Comparison of ENCODE assay signal across 10 mouse cellular contexts in the genomic region with DNA sequence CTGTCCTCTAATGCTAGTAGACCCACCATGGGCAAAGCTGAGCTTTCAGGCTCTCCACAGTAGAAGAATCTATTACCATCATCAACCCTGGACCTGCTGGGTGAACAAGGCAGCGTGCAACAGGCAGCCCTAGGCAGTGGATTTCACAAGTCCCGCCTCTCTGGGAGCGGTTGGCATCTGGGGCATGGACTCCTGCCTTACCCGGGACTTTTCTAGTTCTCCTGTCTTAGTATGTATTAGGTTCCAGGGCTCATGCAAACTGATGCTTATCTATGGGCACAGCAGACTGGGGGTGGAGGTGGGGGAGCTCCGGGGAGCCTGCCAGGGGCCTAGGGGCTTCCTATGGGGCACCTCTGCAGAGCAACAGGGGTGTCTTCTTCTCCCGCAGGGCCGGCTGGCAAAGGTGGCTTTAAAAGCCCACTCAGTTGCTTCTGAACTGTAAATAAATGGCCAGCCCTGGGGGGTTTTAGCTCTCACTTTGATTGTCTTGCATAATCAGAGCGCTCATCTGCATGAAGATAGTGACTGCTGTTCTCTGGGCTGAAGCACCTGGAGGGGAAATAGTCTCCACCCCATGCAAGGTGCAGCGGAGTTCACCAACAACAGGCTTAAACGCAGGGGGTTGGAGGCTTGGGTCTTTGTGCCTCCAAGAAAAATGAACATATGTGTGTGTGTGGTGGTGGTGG. TPM values are rescaled to one million over a fixed set of nuclear protein-coding genes. Genes with fewer than 3 reads are reported as not detected.
DNase-seq lines count a peak whose midpoint lies in the region; ATAC-seq and TF ChIP-seq lines count a peak whose summit lies in the region.
"Had no signal": no experiment of that assay in that cellular context is flagged by ENCODE, and none has a peak within 500 bp of the region (broad histone marks: within the 10 kb centered on the region; RNA-seq: fewer than 3 reads in every experiment).

No protein-coding gene starts in this region.

- no peak overlapping the region for H3ac ChIP-seq in C2C12 (ENCODE audit: control insufficient read depth, insufficient read length, low read depth)

- no peak overlapping the region for H3K9ac ChIP-seq in limb, embryonic 13.5 days

- DNase-seq in 3134 (ENCODE audit: extremely low read depth, insufficient read length, low spot score), result peak; percentile 67
- DNase-seq in gastrocnemius, postnatal 25 days, result peak; percentile 41
- no peak for DNase-seq in cerebellum, adult 11 months
- no peak for DNase-seq in spleen, postnatal 36 days (ENCODE audit: low spot score in 2 of 2)
- DNase-seq: cerebellum, postnatal 36 days; left cerebral cortex, postnatal 4 days had no signal

- no peak for TF ChIP-seq CTCF in C2C12 (IDR thresholded peaks at IDR 0.05; ENCODE audit: control insufficient read depth, insufficient read depth, insufficient read length)

- H3K79me3 ChIP-seq in C2C12 (ENCODE audit: low read depth), result peaks cover 17% of the 10 kb centered on the region

- H3K27ac ChIP-seq in limb, embryonic 13.5 days, result no peak overlapping the region

- peaks cover 58% of the 10 kb centered on the region for H3K79me2 ChIP-seq in C2C12 (ENCODE audit: control insufficient read depth, insufficient read depth)

- peak overlapping the region; percentile 52 for H3K4me3 ChIP-seq in C2C12 (ENCODE audit: insufficient read depth, poor library complexity, severe bottlenecking)
- no peak overlapping the region for H3K4me3 ChIP-seq in limb, embryonic 13.5 days

- H3K27me3 ChIP-seq in C2C12 (ENCODE audit: control insufficient read depth, insufficient read depth, insufficient read length), result no peaks in the 10 kb centered on the region
- peaks cover 70% of the 10 kb centered on the region for H3K27me3 ChIP-seq in limb, embryonic 13.5 days

- no peak for ATAC-seq in limb, embryonic 13.5 days (ENCODE audit: low FRiP score, low read depth)
- ATAC-seq in monocyte, adult 5-6 weeks (replicated peaks; ENCODE audit: insufficient number of reproducible peaks, low FRiP score, low TSS enrichment, poor library complexity, severe bottlenecking), result no peak
- ATAC-seq: inflammation-experienced regulatory T-cells, adult 6 months had no signal

- H3K36me3 ChIP-seq in C2C12 (ENCODE audit: control insufficient read depth, insufficient read depth), result no peaks in the 10 kb centered on the region
- no peaks in the 10 kb centered on the region for H3K36me3 ChIP-seq in limb, embryonic 13.5 days

- no peaks in the 10 kb centered on the region for H3K9me3 ChIP-seq in limb, embryonic 13.5 days

- peaks cover 33% of the 10 kb centered on the region for H3K4me1 ChIP-seq in limb, embryonic 13.5 days

- peak overlapping the region; percentile 89 for H3K4me2 ChIP-seq in limb, embryonic 13.5 days (replicated peaks)

- 19% methylated on average over 10 of the region's 10 CpGs for WGBS in limb, embryonic 13.5 days

TF ChIP-seq in C2C12, 6 proteins besides CTCF, POLR2A, EP300 and RAD21:
- no peak for TF ChIP-seq FOSL1 (IDR thresholded peaks at IDR 0.05; ENCODE audit: insufficient read depth, low read length, poor library complexity, severe bottlenecking)
- no peak for TF ChIP-seq CEBPB (IDR thresholded peaks at IDR 0.05; ENCODE audit: low read depth)
- TF ChIP-seq MAX (IDR thresholded peaks at IDR 0.05), result no peak
- TF ChIP-seq MYOG (IDR thresholded peaks at IDR 0.05; ENCODE audit: control insufficient read depth, extremely low read depth, insufficient read length), result no peak
- TF ChIP-seq MYOD1 (IDR thresholded peaks at IDR 0.05; ENCODE audit: control insufficient read depth, insufficient read length, low read depth), result no peak
- TF ChIP-seq USF1 (IDR thresholded peaks at IDR 0.05; ENCODE audit: low read depth), result no peak

RNA-seq across cellular contexts. Expression of gene Cdh13, which starts 2.2 kb away (rescaled TPM):
- polyA plus RNA-seq in C2C12 (2012; fragmentation: generic; extraction: Trizol), result 9.4 TPM
- total RNA-seq in gastrocnemius, postnatal 25 days (2021), result 100 to 1,000 TPM; 102 to 124 TPM
- 14.5 and 15.7 TPM in 2 replicates for polyA plus RNA-seq in limb, embryonic 13.5 days (2015; fragmentation: Nextera tagmentation; extraction: Ambion mirVana)
- not detected in 3 replicates for total RNA-seq in monocyte, adult 5-6 weeks (2017)

Comparison
In these comparisons a context has a peak if more than half of its experiments do, and no peak if none do; other contexts are left out.
1. DNase-seq: peak in 3134 (single experiment) and gastrocnemius, postnatal 25 days (single experiment); none in cerebellum, adult 11 months (single experiment) and spleen, postnatal 36 days (0 of 2).
2. RNA of gene Cdh13, which starts 2.2 kb away (total RNA-seq): 102 to 124 TPM in gastrocnemius, postnatal 25 days; not detected in monocyte, adult 5-6 weeks; every median in the first group is over 100 times any median in the second.